Mouse (Mus musculus) midbrain, embryonic 15.5 days (tissue): ENCODE measurements around the gene Scamp1. TPM values are rescaled to one million over a fixed set of nuclear protein-coding genes. Genes with fewer than 3 reads are reported as not detected.

ENCODE experiments used
- ATAC-seq: fragments of 200-750 bp; cut with Nextera tagmentation; replicated peaks from 2 replicates; pipeline ENCODE4 v1.8.0; 2017; ENCODE audit warnings: moderate TSS enrichment
- H3K27ac ChIP-seq: fragments of 300-500 bp; sonication (generic); 2 replicates; pipeline ENCODE4 v1.5.1; 2015; ENCODE audit warnings: mild to moderate bottlenecking, inconsistent platforms
- H3K27me3 ChIP-seq: fragments of 300-500 bp; sonication (generic); replicated peaks from 2 replicates; pipeline ENCODE4 v1.6.1; 2015; ENCODE audit warnings: inconsistent platforms
- H3K36me3 ChIP-seq: fragments of 300-500 bp; sonication (generic); replicated peaks from 2 replicates; pipeline ENCODE4 v1.6.1; 2015; ENCODE audit warnings: inconsistent platforms
- H3K4me1 ChIP-seq: fragments of 300-500 bp; sonication (generic); 2 replicates; pipeline ENCODE4 v1.6.1; 2015; ENCODE audit warnings: inconsistent platforms
- H3K4me2 ChIP-seq: fragments of 300-500 bp; sonication (generic); 2 replicates; pipeline ENCODE4 v1.6.1; 2015; ENCODE audit warnings: inconsistent platforms, mild to moderate bottlenecking, moderate library complexity
- H3K4me3 ChIP-seq: fragments of 300-500 bp; sonication (generic); 2 replicates; pipeline ENCODE4 v1.5.1; 2015; ENCODE audit warnings: mild to moderate bottlenecking, inconsistent platforms
- H3K9ac ChIP-seq: fragments of 300-500 bp; sonication (generic); 2 replicates; pipeline ENCODE4 v1.6.1; 2015; ENCODE audit warnings: mild to moderate bottlenecking, inconsistent platforms
- H3K9me3 ChIP-seq: fragments of 300-500 bp; sonication (generic); 2 replicates; pipeline ENCODE4 v1.6.1; 2016; ENCODE audit warnings: inconsistent platforms
- WGBS: fragments of 180-500 bp; shearing (Covaris S2); methylation state at CpG from one replicate; pipeline ENCODE4 v1.1.7; 2015; ENCODE audit warnings: mixed read lengths; 5-methylcytosine and 5-hydroxymethylcytosine counted together
- polyA plus RNA-seq: library from polyadenylated mRNA; unstranded; fragments of >200 nt; fragmentation: Nextera tagmentation; extraction: Ambion mirVana; gene quantifications from 2 replicates; pipeline ENCODE4 v1.2.1, GENCODE M21; 2015

Scamp1 gene
- polyA plus RNA-seq, 1 experiment from 2014 or later: 192 TPM

- Histone ChIP-seq H3K27ac (no peak overlapping the region), H3K4me2 (no peak overlapping the region), H3K4me3 (no peak overlapping the region), H3K27me3 (no peaks in the 10 kb centered on the region), H3K4me1 (peaks cover 18% of the 10 kb centered on the region), H3K9me3 (no peaks in the 10 kb centered on the region), H3K9ac (no peak overlapping the region), H3K36me3 (no peaks in the 10 kb centered on the region)
- no peak for ATAC-seq
- 89% methylated on average over 5 of the region's 5 CpGs for whole genome bisulfite sequencing
Observed at GRCm38 (mm10) chr13:94180477-94181420, 104.9 kb downstream of the Scamp1 start.

DNA sequence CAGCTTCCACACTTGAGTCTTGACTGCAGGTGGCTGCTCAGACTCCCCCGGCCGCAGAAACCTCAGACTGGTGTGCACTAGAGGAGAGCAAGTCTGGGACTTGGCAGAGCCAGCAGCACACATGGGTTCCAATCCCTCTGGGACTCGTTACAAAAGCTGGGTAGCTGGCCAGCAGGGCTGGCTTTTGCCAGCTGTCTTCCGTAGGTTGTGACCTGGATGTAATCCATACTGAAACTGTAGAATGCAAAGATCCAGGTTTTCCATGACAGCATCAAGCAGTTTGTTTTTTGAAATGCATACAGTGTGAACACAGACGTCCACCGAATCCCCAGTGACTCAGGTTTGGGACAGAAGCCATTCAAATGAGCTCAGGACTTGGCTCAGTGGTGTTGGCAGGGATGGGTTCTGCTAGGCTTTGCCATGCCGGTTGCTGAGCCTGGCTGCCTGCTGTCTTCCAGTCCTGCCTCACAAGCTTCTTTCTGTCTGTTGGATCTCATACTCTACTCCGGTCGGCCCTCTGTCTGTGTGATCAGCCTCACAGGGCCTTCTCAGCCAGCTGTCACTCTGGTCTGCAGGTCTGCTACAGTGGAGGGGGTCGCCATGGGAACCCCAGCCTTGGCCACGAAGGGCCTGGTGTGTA, 107.1 kb downstream of the Scamp1 start:
- peaks cover 36% of the 10 kb centered on the region for H3K4me1 ChIP-seq
- H3K4me3 ChIP-seq: no peak overlapping the region
- no peaks in the 10 kb centered on the region for H3K9me3 ChIP-seq
- no peaks in the 10 kb centered on the region for H3K27me3 ChIP-seq
- peak; percentile 67 for ATAC-seq
- no peaks in the 10 kb centered on the region for H3K36me3 ChIP-seq
- H3K4me2 ChIP-seq: no peak overlapping the region
- H3K9ac ChIP-seq: no peak overlapping the region
- 42% methylated on average over 11 of the region's 11 CpGs for WGBS
- no peak overlapping the region; the same call in 1 of the 2 replicates for H3K27ac ChIP-seq

DNA sequence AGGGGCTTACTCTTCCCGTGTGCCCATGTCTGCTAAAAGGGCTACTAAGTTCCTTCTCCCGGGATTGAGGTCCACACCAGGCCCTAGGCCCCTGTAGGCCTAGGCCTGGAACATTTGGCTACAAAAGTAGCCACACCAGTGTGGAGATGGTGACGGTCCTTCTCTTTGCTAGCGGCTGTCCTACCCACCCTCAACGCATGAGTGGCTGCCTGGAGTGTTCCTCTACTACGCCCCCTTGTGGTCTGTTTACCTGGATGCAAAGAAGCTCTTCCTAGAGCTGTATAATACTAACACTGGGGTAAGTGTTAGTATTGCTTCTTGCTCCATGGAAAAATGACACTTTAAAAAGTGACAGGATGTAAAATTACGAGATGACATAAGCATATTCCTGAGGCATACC, 108.5 kb downstream of the Scamp1 start:
- no peaks in the 10 kb centered on the region for H3K9me3 ChIP-seq
- ATAC-seq: no peak

DNA sequence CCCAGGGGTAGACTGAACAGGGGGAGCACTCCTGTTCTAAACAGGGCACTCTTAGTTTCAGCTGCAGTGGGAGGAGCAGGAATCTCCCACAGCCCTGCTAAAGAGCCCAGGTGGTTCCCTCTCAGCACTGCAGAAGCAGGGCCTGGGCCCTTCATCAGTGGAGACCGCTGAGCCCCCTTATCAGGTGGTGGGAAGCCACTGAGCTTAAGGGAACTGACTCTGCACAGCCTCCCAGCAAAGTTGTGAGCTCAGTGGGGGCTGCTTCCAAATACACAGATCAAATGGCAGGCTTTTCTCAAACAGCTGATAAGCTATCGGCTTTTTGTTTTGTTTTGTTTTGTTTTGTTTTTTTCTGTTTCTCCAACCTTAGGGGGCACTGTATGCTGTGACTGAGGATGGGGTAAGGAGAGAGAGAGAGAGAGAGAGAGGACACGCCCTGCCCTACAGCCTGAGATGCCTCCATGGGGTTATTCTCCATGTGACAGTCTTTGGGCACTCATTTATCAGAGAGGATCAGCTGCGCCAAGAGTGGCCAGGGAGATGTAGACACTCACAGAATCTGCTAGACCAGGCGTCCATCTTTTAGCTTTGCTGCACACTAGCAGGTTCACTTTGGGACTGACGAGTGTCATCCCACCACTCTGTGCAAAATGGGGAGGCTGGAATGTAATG, 110.1 kb downstream of the Scamp1 start:
- Histone ChIP-seq H3K36me3 (no peaks in the 10 kb centered on the region), H3K4me2 (peak overlapping the region; percentile 98), H3K9me3 (no peaks in the 10 kb centered on the region), H3K9ac (no peak overlapping the region), H3K27me3 (peaks cover 12% of the 10 kb centered on the region; the same call in 1 of the 2 replicates), H3K4me1 (peaks cover 38% of the 10 kb centered on the region), H3K4me3 (no peak overlapping the region), H3K27ac (no peak overlapping the region)
- ATAC-seq: no peak
- WGBS: 70% methylated on average over 6 of the region's 6 CpGs

More for the DNA sequence above, 108.5 kb downstream of the Scamp1 start:
- 53% methylated on average over 7 of the region's 7 CpGs for WGBS
- Histone ChIP-seq H3K4me3 (no peak overlapping the region), H3K36me3 (no peaks in the 10 kb centered on the region), H3K27ac (no peak overlapping the region), H3K4me2 (no peak overlapping the region), H3K4me1 (peaks cover 40% of the 10 kb centered on the region), H3K9ac (no peak overlapping the region), H3K27me3 (peaks cover 9% of the 10 kb centered on the region; the same call in 1 of the 2 replicates)

- Histone ChIP-seq H3K9ac (peak overlapping the region; percentile 54), H3K9me3 (no peaks in the 10 kb centered on the region), H3K4me1 (peaks cover 36% of the 10 kb centered on the region), H3K27ac (no peak overlapping the region), H3K4me3 (peak overlapping the region; percentile 53), H3K36me3 (no peaks in the 10 kb centered on the region), H3K4me2 (peak overlapping the region; percentile 98), H3K27me3 (peaks cover 12% of the 10 kb centered on the region; the same call in 1 of the 2 replicates)
- WGBS: 11% methylated on average over 16 of the region's 16 CpGs
- peak; percentile 14 for ATAC-seq
Observed at GRCm38 (mm10) chr13:94174577-94175279, 110.9 kb downstream of the Scamp1 start.

- peaks cover 32% of the 10 kb centered on the region for H3K4me1 ChIP-seq
- 3% methylated on average over 55 of the region's 55 CpGs for WGBS
- peak; percentile 61 for ATAC-seq
- H3K4me3 ChIP-seq: peak overlapping the region; percentile 53
- no peaks in the 10 kb centered on the region for H3K36me3 ChIP-seq
- no peak overlapping the region for H3K27ac ChIP-seq
- peak overlapping the region; percentile 98 for H3K4me2 ChIP-seq
- peak overlapping the region; percentile 54 for H3K9ac ChIP-seq
- H3K9me3 ChIP-seq: no peaks in the 10 kb centered on the region
- peaks cover 12% of the 10 kb centered on the region; the same call in 1 of the 2 replicates for H3K27me3 ChIP-seq
Observed at GRCm38 (mm10) chr13:94173633-94174576, 111.8 kb downstream of the Scamp1 start.

GRCm38 (mm10) chr13:94172533-94173310, 112.9 kb downstream of the Scamp1 start:
- 77% methylated on average over 15 of the region's 15 CpGs for WGBS
- H3K4me2 ChIP-seq: no peak overlapping the region
- H3K9ac ChIP-seq: no peak overlapping the region
- ATAC-seq: no peak
- peaks cover 22% of the 10 kb centered on the region for H3K4me1 ChIP-seq
- H3K27ac ChIP-seq: no peak overlapping the region
- no peak overlapping the region for H3K4me3 ChIP-seq
- peaks cover 12% of the 10 kb centered on the region; the same call in 1 of the 2 replicates for H3K27me3 ChIP-seq
- no peaks in the 10 kb centered on the region for H3K36me3 ChIP-seq
- no peaks in the 10 kb centered on the region for H3K9me3 ChIP-seq

DNA sequence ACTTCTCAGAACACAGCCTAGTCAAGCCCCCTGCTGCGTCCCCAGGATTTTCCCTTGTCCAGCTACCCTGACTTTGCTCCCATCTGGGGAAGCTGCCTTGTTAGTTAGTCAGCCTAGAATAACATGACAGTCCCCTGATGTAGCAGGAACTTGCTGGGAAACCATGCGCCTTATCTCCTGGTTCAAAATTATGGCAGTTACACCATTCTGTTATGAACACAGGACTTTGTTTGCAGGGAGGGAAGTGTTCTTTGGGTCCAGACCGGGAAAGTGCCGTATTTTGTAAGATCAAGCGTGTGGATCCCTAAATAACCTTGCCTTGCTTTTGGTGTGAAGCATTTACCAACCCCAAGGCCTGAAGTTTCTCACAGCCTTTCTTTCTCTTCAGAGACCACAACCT, 114.0 kb downstream of the Scamp1 start:
- no peak overlapping the region for H3K4me2 ChIP-seq
- no peaks in the 10 kb centered on the region for H3K9me3 ChIP-seq
- ATAC-seq: no peak
- no peak overlapping the region for H3K27ac ChIP-seq
- peaks cover 12% of the 10 kb centered on the region; the same call in 1 of the 2 replicates for H3K27me3 ChIP-seq
- H3K4me3 ChIP-seq: no peak overlapping the region
- 45% methylated on average over 5 of the region's 5 CpGs for WGBS
- no peaks in the 10 kb centered on the region for H3K36me3 ChIP-seq
- H3K9ac ChIP-seq: no peak overlapping the region
- peaks cover 22% of the 10 kb centered on the region for H3K4me1 ChIP-seq

DNA sequence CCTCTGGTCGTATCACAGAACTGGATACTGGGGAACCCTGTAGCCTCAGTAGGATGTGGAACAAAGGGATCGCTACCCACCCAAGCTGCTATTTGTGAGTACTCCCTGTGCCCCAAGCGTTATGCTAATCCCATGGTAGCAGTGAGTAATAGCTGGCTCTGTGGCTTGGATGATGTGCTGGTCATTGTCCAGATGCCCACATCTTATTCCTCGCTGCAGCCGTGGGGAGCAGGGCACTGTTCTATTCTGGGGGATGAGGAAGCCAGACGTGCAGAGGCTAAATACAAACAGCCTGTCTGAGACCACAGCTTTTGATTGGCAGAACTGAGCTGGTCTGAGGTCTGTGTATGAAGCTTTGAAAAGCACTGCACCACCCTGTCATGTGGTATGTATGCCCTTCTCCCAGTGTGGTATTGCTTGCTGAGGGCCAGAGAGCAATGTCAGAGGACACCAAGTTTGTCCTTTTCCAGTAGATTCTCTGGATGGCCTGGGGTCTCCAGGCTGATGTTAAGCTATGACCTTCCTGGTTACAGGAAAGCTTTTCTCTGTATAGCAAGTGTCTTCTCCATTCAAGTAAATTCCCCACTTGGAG, 116.2 kb downstream of the Scamp1 start:
- Histone ChIP-seq H3K36me3 (no peaks in the 10 kb centered on the region), H3K9me3 (no peaks in the 10 kb centered on the region), H3K4me1 (peaks cover 11% of the 10 kb centered on the region), H3K4me3 (no peak overlapping the region), H3K27ac (no peak overlapping the region), H3K9ac (no peak overlapping the region), H3K27me3 (peaks cover 12% of the 10 kb centered on the region; the same call in 1 of the 2 replicates), H3K4me2 (no peak overlapping the region)
- 51% methylated on average over 6 of the region's 6 CpGs for WGBS
- no peak for ATAC-seq

DNA sequence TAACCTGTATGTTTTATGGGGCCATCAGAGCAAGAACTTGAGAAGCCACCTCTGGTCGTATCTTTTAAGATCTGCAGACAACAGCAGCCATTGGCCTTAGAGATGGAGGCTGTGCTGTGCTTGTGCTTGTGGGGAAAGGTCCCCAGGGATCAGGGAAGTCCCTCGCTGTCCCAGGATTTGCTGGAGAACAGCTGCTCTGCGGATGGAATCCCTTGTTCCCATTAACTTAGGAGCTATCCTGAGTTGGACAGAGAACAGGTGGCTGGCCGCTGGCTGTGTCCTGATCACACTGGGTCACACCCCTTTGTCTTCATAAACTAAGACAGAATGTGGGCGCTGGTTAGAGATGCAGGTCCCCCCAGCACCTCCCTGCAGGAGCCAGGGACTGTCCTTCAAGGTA, 117.3 kb downstream of the Scamp1 start:
- H3K27ac ChIP-seq: no peak overlapping the region
- ATAC-seq: no peak
- no peak overlapping the region for H3K4me3 ChIP-seq
- 91% methylated on average over 5 of the region's 5 CpGs for WGBS
- no peaks in the 10 kb centered on the region for H3K36me3 ChIP-seq
- H3K9ac ChIP-seq: no peak overlapping the region
- H3K4me2 ChIP-seq: no peak overlapping the region
- peaks cover 1% of the 10 kb centered on the region for H3K4me1 ChIP-seq
- H3K27me3 ChIP-seq: peaks cover 12% of the 10 kb centered on the region; the same call in 1 of the 2 replicates
- H3K9me3 ChIP-seq: no peaks in the 10 kb centered on the region
